Mouse (Mus musculus) ES-Bruce4 (cell line): Measurements from ENCODE around the gene Stfa2l1.

Experiments
- CTCF ChIP-seq: IDR thresholded peaks from one replicate; pipeline ENCODE4 v1.8.1; 2011; ENCODE audit warnings: low read depth, low read length
- EP300 ChIP-seq: IDR thresholded peaks from 2 replicates; pipeline ENCODE4 v1.6.1; 2011; ENCODE audit warnings: low read depth, low read length; ENCODE audit not compliant: insufficient read depth
- POLR2A ChIP-seq: IDR thresholded peaks from one replicate; pipeline ENCODE4 v1.8.1; 2011; ENCODE audit warnings: low read length; ENCODE audit not compliant: insufficient read depth

DNA sequence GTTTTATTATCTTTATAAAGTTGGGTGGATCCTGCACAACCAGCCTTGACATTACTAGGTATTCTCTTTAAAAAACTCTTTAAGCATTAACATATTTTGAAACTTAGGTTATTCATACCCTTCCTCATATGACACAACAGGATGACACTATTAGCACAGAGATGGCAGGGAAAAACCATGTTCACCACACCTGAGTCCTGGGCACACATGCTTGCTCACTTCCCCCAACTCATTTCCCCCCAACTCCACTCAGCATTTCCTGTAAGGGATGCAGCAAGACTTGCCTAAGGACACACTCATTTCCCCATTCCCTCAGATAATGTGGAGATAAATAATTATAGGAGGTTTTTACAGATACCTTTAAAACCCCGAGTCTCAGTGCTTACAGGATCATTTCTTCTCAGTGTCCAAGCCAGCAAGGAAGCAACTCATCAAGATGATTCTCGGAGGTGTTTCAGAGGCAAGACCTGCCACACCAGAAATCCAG lies 53.4 kb downstream of the Stfa2l1 start, which contains the start of gene Gm5416:
- no peak for TF ChIP-seq POLR2A
- TF ChIP-seq CTCF = no peak
- no peak for TF ChIP-seq EP300
